Mouse (Mus musculus): ENCODE measurements around the gene Miga1. TPM values are rescaled to one million over a fixed set of nuclear protein-coding genes. Genes with fewer than 3 reads are reported as not detected.
A peak's percentile ranks its signal among the peaks of the same experiment; 100 is the strongest.

The Miga1 gene
- polyA plus RNA-seq, 1 experiment from 2014 or later = 3.6 TPM

DNA sequence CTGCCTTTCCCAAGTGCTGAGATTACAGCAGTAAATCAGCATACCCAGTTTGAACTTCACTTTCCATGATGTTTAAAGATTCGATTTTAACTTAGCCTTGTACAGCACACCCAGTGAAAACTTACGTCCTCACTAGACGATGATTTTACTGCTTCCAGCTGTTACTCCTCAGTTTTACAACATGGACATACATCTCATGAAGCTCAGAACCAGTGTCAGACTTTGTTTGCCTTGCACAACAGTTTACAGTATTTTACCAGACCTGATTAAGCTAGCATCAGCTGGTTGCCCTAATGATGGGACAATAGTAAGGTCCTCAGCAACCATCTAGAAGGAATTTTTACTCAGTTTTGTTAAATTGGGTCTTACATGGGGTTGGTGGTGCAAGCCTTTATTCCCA lies 99.1 kb downstream of the Miga1 start:
- Histone ChIP-seq H3K4me3 (ENCODE audit: low read depth, low read length) (no peak overlapping the region), H3K27ac (replicated peaks) (no peak overlapping the region), H3K9ac (ENCODE audit: low read length) (no peak overlapping the region), H3K9me3 (ENCODE audit: control insufficient read depth, low read length) (no peaks in the 10 kb centered on the region), H3K27me3 (ENCODE audit: control insufficient read depth, insufficient read depth, low read length) (no peaks in the 10 kb centered on the region), H3K36me3 (ENCODE audit: control insufficient read depth, insufficient read depth, low read length) (no peaks in the 10 kb centered on the region), H3K4me1 (replicated peaks; ENCODE audit: control insufficient read depth, insufficient read depth) (no peaks in the 10 kb centered on the region), H3K4me2 (replicated peaks; ENCODE audit: low read depth) (no peak overlapping the region)
- no peak for DNase-seq (ENCODE audit: low spot score)
- ATAC-seq (ENCODE audit: low FRiP score, low TSS enrichment) = no peak
- 74% methylated on average over 3 of the region's 3 CpGs for WGBS
- TF ChIP-seq EP300 (optimal IDR thresholded peaks at IDR 0.05) (no peak), CTCF (IDR thresholded peaks at IDR 0.05; ENCODE audit: low read depth) (no peak)

DNA sequence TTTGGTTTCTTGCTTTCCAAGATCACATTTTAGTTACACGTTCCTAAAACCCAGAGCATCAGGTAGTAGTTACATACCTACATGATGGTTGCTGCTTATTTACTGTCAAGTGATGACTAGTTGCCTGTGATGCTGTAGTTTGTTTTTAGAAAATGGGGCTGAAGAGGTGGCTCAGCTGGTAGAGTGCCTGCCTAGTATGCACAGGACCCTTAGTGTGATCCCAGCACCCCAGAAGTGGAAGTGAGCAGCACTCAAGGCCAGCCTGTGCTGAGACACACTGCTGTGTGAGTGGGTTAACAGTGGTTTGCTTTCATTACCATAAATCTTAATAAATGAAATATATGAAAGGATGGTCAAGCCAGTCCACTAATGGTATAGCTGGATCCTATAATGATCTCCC lies 100.6 kb downstream of the Miga1 start:
- Histone ChIP-seq H3K36me3 (ENCODE audit: control insufficient read depth, insufficient read depth, low read length) (0 out of 2 replicates have a peak, but pooled peaks cover under 1% of the 10 kb centered on the region), H3K4me3 (ENCODE audit: low read depth, low read length) (no peak overlapping the region), H3K27me3 (ENCODE audit: control insufficient read depth, insufficient read depth, low read length) (no peaks in the 10 kb centered on the region), H3K4me2 (replicated peaks; ENCODE audit: low read depth) (no peak overlapping the region), H3K9ac (ENCODE audit: low read length) (no peak overlapping the region), H3K9me3 (ENCODE audit: control insufficient read depth, low read length) (no peaks in the 10 kb centered on the region), H3K4me1 (replicated peaks; ENCODE audit: control insufficient read depth, insufficient read depth) (no peaks in the 10 kb centered on the region), H3K27ac (replicated peaks) (no peak overlapping the region)
- DNase-seq (ENCODE audit: low spot score) (no peak), ATAC-seq (ENCODE audit: low FRiP score, low TSS enrichment) (no peak)
- 90% methylated on average over 1 of the region's 1 CpGs for WGBS
- TF ChIP-seq CTCF (IDR thresholded peaks at IDR 0.05; ENCODE audit: low read depth) (no peak), EP300 (optimal IDR thresholded peaks at IDR 0.05) (no peak)

DNA sequence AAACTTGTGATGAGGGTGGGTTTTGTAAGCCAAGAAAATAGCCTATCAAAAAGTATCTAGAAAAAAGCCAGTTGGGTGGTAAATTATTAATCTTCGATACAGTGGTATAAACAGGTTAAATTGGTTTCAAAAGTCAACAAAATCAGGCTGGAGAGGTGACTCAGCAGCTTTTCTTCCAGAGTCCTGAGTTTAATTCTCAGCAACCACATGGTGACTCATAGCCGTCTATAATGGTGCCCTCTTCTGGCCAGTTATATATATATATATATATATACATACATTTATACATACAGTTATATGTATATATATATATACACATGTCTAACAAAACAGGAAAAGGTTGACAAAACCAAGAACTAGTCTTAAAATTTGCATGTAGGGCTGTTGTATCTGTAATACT lies 101.4 kb downstream of the Miga1 start:
- Histone ChIP-seq H3K36me3 (ENCODE audit: control insufficient read depth, insufficient read depth, low read length) (0 out of 2 replicates have a peak, but pooled peaks cover 3% of the 10 kb centered on the region), H3K27ac (replicated peaks) (no peak overlapping the region), H3K4me2 (replicated peaks; ENCODE audit: low read depth) (no peak overlapping the region), H3K9ac (ENCODE audit: low read length) (no peak overlapping the region), H3K9me3 (ENCODE audit: control insufficient read depth, low read length) (no peaks in the 10 kb centered on the region), H3K27me3 (ENCODE audit: control insufficient read depth, insufficient read depth, low read length) (no peaks in the 10 kb centered on the region), H3K4me3 (ENCODE audit: low read depth, low read length) (no peak overlapping the region), H3K4me1 (replicated peaks; ENCODE audit: control insufficient read depth, insufficient read depth) (no peaks in the 10 kb centered on the region)
- WGBS = 28% methylated on average over 2 of the region's 2 CpGs
- ATAC-seq (ENCODE audit: low FRiP score, low TSS enrichment) (peak; percentile 92), DNase-seq (ENCODE audit: low spot score) (peak; percentile 38)
- peak; percentile 40 for TF ChIP-seq CTCF (IDR thresholded peaks at IDR 0.05; ENCODE audit: low read depth)
- TF ChIP-seq EP300 (optimal IDR thresholded peaks at IDR 0.05) = no peak

DNA sequence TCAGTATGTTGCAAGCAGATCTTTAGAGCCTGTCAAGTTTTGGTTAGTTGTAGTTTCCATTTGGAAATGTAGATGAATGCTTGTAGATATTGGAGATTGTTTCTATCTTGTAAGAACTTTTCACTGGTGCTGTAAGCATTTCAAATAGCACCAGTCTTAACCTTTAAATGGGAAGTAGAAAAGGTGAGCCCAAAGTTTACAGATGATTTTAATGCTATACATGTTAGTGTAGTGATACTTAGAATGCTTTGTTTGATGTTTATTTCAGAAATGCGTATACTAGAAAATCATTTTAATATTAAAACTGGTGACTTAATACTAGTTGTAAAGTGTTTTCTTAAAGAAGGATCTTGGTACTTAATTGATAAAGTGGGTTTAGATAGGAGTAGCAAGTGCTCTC lies 104.4 kb downstream of the Miga1 start:
- no peaks in the 10 kb centered on the region for H3K9me3 ChIP-seq (ENCODE audit: control insufficient read depth, low read length)
- H3K27ac ChIP-seq (replicated peaks) = no peak overlapping the region
- no peaks in the 10 kb centered on the region for H3K4me1 ChIP-seq (replicated peaks; ENCODE audit: control insufficient read depth, insufficient read depth)
- no peak overlapping the region for H3K9ac ChIP-seq (ENCODE audit: low read length)
- ATAC-seq (ENCODE audit: low FRiP score, low TSS enrichment) (no peak), DNase-seq (ENCODE audit: low spot score) (no peak)
- peaks cover 6% of the 10 kb centered on the region; the same call in 1 of the 2 replicates for H3K36me3 ChIP-seq (ENCODE audit: control insufficient read depth, insufficient read depth, low read length)
- no peak overlapping the region for H3K4me2 ChIP-seq (replicated peaks; ENCODE audit: low read depth)
- WGBS = 93% methylated on average over 1 of the region's 1 CpGs
- no peak for TF ChIP-seq EP300 (optimal IDR thresholded peaks at IDR 0.05)
- no peak for TF ChIP-seq CTCF (IDR thresholded peaks at IDR 0.05; ENCODE audit: low read depth)
- H3K4me3 ChIP-seq (ENCODE audit: low read depth, low read length) = no peak overlapping the region
- H3K27me3 ChIP-seq (ENCODE audit: control insufficient read depth, insufficient read depth, low read length) = no peaks in the 10 kb centered on the region

DNA sequence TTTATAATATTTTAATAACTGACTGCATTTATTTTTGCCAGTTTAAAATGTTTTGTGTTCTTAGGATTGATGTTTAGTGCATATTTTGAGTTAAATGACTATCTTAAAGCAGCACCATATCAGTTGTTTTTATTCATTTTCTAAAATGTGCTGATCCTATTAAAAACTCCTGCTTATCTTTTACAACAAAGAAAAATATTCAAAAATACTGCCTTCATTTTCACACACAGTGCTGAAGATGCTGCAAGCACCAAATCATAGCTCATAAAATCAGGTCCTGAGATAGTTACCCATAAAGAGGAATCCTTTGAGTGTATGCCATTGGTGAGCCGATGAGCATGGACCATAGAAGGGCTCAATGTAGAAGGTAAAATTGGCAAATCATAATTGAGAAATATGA lies 105.0 kb downstream of the Miga1 start:
- Histone ChIP-seq H3K9ac (ENCODE audit: low read length) (no peak overlapping the region), H3K36me3 (ENCODE audit: control insufficient read depth, insufficient read depth, low read length) (peaks cover 6% of the 10 kb centered on the region; the same call in 1 of the 2 replicates), H3K27me3 (ENCODE audit: control insufficient read depth, insufficient read depth, low read length) (no peaks in the 10 kb centered on the region), H3K4me1 (replicated peaks; ENCODE audit: control insufficient read depth, insufficient read depth) (no peaks in the 10 kb centered on the region), H3K4me2 (replicated peaks; ENCODE audit: low read depth) (no peak overlapping the region), H3K9me3 (ENCODE audit: control insufficient read depth, low read length) (no peaks in the 10 kb centered on the region), H3K4me3 (ENCODE audit: low read depth, low read length) (no peak overlapping the region), H3K27ac (replicated peaks) (no peak overlapping the region)
- WGBS = 93% methylated on average over 1 of the region's 1 CpGs
- TF ChIP-seq EP300 (optimal IDR thresholded peaks at IDR 0.05) = no peak
- TF ChIP-seq CTCF (IDR thresholded peaks at IDR 0.05; ENCODE audit: low read depth) = no peak
- DNase-seq (ENCODE audit: low spot score) (no peak), ATAC-seq (ENCODE audit: low FRiP score, low TSS enrichment) (no peak)

GRCm38 (mm10) chr3:152231333-152232100 lies 108.7 kb downstream of the Miga1 start:
- DNase-seq (ENCODE audit: low spot score) (no peak), ATAC-seq (ENCODE audit: low FRiP score, low TSS enrichment) (no peak)
- no peak overlapping the region for H3K4me2 ChIP-seq (replicated peaks; ENCODE audit: low read depth)
- no peaks in the 10 kb centered on the region for H3K27me3 ChIP-seq (ENCODE audit: control insufficient read depth, insufficient read depth, low read length)
- peak; percentile 9; the same call in 1 of the 2 replicates for TF ChIP-seq CTCF (IDR thresholded peaks at IDR 0.05; ENCODE audit: low read depth)
- TF ChIP-seq EP300 (optimal IDR thresholded peaks at IDR 0.05) = no peak
- H3K27ac ChIP-seq (replicated peaks) = no peak overlapping the region
- H3K9me3 ChIP-seq (ENCODE audit: control insufficient read depth, low read length) = no peaks in the 10 kb centered on the region
- H3K9ac ChIP-seq (ENCODE audit: low read length) = no peak overlapping the region
- no peaks in the 10 kb centered on the region for H3K4me1 ChIP-seq (replicated peaks; ENCODE audit: control insufficient read depth, insufficient read depth)
- WGBS = 49% methylated on average over 6 of the region's 6 CpGs
- peaks cover 13% of the 10 kb centered on the region; the same call in 1 of the 2 replicates for H3K36me3 ChIP-seq (ENCODE audit: control insufficient read depth, insufficient read depth, low read length)
- no peak overlapping the region for H3K4me3 ChIP-seq (ENCODE audit: low read depth, low read length)

Measured in stomach, postnatal 0 days (tissue).